Mouse (Mus musculus) bone marrow macrophage, adult 2 months (primary cell): ENCODE results near the gene Clybl.

Experiments
- CTCF ChIP-seq: IDR thresholded peaks from 2 replicates; pipeline ENCODE4 v1.5.1; 2012; ENCODE audit warnings: low read depth, mild to moderate bottlenecking, low read length, moderate library complexity
- POLR2A ChIP-seq: IDR thresholded peaks from 2 replicates; pipeline ENCODE4 v1.6.1; 2012; ENCODE audit warnings: mild to moderate bottlenecking, low read depth, low read length, borderline replicate concordance

DNA sequence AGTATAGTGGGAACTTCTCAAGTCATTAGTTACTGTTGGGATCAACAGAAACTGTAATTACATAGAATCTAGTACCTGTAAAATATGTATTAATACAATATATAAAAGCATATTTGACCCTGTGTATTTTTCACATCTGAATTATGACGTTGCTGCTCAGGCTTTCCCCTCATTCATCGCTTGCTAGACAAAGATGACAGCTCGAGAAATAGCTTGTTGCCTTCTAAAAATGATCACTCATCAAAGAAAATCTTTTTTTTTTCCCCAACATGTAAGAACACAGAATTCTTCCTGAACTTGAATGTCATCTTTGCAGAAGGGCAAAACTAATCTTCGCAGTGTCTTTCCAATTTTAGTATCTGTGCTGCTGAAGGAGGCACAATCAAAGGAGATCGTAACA is 206.3 kb downstream of the Clybl start:
- no peak for TF ChIP-seq POLR2A
- TF ChIP-seq CTCF = no peak
